Mouse (Mus musculus) cerebellum, adult 11-12 months (tissue): ENCODE results near the gene N4bp3.
"Not testable (repeated sequence)": the region's sequence is repeated elsewhere in the genome, so short reads cannot be mapped to it uniquely, and the experiment has no call there.

ENCODE experiments used
- DNase-seq: peaks from one replicate; pipeline ENCODE4 v3.0.0; 2022

The N4bp3 gene

DNA sequence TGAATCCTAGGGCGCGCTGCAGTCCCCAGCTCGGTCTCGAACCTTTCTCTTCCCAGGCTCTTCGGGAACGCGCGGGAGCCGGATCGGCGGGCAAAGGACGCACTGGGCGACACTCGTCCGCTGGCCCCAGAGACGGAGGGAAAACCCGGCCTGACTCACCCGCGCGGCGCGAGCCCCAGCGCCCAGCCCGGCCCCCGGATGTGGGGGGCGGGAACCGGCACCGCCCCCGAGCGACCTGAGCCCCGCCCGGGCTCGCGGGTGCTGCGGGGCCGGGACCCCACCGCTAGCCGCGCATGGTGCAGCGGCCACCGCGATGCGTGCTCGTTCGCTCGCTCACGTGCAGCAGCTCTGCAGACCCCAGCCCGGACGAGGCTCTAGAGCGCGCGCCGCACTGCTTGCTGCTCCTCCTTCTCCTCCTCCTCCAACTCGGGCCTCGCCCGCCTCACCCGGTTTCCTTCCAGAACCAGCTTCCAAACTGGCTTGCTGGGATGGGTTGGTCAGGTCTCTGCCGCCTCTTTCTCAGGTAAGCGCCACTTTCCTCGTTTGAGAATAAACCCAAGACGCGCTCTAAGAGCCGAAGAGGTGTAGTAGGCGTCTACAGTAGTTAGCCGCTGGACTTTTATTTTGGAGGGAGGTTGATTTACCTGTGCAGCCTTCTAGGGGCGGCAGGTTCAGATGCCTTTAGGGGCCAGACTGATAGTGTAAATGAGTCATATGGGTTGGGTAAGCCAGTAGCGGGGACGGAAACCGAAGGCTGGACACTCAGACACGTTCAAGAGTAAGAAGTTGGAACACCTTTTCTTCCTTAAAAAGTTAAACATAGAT lies at the start of gene N4bp3, which contains the start of gene D930048N14Rik:
Gene N4bp3, minus strand, starts transcription at position 152 of the 825 bp plus-strand sequence.
Gene D930048N14Rik, plus strand, starts transcription at position 264 of the 825 bp plus-strand sequence.
- DNase-seq: no peak

DNA sequence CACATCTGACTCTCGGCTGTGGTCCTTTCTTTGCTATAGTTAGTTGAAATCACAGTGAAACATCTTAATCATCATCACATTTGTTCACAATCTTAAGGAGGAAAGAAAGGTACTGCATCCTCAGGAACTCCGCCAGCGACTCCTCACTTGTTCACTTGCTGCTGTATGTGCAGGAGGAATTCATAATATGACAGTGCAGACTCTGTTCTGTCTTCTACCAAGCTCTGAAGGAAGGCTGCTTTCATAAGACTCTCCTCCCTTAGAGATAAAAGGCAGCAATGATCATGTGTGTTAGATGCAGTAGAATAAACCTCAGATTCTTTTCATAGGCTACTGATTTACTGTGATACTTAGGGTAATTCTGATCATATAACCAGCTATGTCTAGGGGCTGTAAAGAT lies 44.3 kb upstream of the N4bp3 start:
- no peak for DNase-seq

DNA sequence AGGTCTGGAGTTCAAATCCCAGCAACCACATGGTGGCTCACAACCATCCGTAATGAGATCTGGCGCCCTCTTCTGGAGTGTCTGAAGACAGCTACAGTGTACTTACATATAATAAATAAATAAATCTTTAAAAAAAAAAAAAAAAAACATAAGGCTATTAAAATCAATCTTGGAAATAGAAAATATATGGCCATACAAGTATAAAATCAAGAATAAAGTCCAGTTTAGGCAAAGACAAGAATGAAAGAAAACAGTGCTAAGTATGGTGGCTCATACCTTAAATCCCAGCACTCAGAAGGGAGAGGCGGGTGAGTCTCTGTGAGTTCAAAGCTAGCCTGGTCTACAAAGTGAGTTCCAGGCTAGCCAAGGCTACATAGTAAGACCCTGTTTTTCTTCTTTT lies 40.0 kb upstream of the N4bp3 start:
- DNase-seq: not testable (repeated sequence)

DNA sequence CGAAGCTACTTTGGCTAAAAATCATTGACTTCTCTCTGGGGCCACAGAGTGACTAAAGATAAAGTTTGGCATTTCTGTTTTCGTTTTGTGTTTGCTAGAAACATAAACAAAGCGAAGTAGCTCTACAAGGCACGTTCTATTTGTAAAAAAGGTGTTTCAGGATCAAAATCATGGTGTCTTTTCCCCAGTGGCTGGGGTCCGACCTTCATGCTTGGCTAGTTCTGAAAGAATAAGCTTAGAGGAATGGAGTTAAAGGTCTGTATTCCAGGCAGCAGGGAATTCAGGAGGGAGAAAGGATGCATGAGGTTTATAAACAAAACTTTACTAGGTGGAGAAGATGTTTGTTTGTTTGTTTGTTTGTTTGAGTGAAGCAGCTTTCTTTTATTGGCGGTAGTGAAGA lies 38.7 kb upstream of the N4bp3 start:
- DNase-seq: peak; percentile 18

DNA sequence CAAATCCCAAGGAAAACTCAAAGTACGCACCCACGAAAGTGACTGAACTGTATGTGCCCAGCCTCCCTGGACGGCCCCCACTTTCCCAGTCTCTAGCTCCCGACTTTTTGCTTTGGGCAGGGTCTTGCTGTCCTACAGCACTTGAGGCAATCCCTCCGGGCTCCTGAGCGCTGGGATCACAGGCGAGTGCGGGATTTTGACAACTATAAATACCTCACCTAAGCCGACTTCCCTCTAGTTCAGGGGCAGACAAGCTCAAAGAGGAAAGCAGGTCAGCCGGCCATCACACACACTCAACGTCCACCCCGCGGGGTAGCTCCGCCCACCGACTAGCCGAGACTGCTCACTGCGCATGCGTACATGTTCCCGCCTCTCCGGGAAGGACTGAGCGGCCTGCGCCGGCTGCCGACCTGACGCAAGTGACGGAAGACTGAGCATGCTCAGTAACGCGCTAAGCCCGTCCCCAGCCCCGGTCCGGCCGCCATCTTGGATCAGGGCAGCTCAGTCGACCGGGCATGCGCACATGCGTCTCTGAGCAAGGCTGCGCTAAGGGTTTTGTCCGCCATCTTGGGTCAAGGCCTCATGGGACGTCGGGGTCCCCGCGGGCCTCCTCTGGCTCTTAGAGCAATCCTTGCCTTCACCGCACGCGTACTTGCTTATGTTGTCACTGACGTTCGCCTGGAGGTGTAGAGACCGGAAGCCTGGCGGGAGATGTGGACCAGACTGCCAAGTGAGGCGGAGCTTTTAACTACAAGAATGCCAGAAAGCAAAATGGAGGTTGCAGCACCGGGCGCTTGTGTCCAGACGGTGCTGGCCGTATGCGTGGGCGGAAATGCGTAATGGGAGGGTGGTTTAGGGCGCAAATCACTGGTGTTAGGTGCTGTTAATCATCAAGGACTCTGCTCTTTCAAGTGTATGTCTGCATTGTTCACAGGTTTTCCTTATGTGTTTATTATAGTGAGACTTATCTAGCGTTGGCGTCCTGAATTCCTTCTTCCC lies 38.0 kb upstream of the N4bp3 start, which contains the start of gene 0610009B22Rik:
Gene 0610009B22Rik, minus strand, starts transcription at position 545 of the 999 bp plus-strand sequence.
- DNase-seq: peak; percentile 100

DNA sequence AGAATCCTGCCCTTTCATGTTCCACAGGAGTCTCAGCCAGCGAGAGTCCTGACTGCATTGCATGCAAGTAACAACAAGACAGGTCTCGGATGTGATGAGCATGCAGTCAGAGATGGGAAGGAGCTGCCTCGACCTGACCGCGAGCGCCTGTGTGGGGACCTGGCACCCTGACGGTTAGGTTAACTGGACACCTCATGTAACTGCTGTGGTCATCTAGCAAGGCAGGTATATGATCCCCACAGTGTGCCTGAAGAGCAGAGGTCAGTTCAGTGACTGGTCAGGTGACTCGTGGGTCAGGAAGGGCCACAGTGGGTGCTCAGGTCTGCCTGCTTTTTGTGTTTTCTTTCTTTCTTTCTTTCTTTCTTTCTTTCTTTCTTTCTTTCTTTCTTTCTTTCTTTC lies 31.3 kb upstream of the N4bp3 start:
- DNase-seq: no peak

DNA sequence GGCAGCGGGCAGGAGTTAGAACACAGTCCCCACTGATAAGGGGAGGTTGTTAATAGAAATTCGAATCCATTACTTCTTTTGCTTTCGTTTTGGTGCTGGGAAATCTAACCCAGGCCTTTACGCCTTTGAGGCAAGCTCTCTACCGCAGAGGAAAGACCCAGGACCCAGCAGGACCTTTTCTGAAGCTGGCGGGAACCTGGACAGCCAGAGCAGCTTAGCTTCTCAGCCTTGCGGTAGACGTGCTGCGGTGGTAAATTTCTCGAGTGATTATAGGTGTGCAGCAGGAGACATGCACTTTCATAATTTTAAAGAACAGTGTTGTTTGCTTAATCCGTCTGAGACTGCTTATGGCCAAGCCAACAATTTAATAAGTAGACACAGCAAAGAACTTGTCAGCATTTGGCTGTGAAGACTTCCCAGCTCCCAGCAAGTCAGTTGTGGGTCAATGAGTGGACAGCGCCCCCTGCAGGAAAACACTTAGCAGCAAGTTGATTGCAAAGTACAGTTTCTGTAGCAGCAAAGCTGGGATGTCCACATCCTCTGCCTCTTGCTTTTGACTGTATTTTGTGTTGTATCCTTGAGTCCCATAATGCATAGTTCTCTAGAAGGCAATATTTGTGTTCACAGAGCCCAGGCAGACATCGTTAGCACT lies 30.8 kb upstream of the N4bp3 start:
- peak; percentile 76 for DNase-seq

DNA sequence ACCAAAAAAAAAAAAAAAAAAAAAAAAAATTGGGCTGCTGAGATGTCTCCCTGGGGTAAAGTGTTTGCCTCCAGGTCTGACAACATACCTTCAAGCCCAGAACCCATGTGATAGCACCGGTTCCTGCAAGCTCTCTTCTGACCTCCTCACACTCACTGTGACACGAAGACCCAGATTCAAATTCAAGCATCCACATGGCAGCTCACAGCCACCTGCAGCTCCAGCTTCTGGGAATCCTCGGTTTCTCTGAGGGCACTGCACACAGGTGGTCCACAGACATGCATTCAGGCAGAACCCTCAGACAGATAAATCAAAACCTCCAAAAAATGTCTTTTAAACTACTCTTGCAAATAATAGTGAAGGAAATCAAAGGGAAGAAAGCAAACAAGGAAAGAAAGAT lies 28.8 kb upstream of the N4bp3 start:
- DNase-seq: no peak

DNA sequence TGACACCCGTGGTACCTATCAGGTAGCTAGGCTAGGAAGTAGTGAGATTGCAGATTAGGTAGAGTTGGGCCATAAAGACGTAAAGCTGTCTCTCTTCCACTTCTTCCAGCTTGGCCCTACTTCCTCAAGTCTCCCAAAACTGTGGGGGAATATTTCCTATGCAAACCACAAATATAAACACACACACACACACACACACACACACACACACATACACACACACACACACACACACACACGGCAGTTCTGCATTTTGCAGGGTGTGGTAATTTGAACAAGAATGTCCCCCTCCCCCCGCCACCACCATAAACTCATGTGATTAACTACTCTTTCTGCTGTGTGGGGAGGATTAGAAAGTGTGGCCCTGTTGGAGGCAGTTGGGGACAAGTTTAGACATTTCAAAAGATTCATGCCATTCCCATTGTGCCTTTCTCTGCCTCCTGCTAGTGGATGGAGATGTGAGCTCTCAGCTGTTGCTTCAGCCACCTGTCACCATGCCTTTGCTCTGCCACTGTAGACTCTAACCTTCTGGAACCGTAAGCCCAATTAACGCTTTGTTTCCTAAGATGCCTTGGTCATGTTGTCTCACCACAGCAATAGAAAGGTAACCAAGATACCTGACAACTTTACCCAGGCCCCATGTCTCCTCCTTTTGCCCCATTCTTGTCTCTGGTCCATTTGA lies 27.2 kb upstream of the N4bp3 start:
- DNase-seq: no peak

DNA sequence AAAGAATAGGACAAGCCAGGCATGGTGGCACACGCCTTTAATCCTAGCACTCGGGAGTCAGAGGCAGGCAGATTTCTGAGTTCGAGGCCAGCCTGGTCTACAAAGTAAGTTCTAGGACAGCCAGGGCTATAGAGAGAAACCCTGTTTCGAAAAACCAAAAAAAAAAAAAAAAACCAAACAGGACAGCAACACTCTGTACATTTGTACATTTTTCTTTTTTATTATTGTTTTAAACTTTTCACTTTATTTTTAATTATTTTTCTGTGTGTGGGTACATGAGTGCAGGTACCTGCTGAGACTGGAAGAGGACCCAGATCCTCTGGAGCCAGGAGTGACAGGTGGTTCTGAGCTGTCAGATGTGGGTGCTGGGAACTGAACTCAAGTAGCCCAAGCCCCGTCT lies 24.7 kb upstream of the N4bp3 start:
- no peak for DNase-seq

DNA sequence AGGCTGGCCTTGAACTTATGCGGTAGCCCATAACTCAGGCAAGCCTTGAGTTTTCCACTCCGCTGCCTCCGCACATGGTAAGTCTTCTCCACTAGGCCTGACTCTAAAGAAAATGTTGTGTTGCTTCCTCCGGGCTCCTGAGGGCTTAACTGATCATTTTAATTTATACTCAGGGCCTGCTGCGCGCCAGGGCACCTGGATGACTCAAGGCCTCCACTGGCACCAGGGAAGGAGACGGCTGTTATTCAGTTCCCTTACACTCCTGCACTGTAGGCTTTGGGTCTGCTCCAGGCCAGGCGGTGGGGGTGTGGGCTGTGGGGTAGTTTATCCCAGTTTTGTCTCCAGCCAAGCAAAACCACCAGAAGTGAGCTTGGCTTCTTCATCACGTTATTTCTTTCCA lies 22.6 kb upstream of the N4bp3 start:
- no peak for DNase-seq

DNA sequence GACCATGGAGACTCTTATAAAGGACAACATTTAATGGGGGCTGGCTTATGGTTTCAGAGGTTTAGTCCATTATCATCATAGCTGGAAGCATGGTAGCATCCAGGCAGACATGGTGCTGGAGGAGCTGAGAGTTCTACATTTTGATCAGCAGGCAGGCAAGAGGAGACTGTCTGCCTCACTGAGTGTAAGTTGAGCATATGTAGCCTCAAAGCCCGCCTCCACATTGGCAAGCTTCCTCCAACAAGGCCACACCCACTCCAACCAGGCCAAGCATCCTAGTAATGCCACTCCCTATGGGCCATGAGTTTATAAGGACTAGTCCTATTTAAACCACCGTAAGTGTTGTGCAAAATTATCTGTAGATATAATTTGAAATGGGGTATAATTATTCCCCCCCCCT lies 20.7 kb upstream of the N4bp3 start:
- no peak for DNase-seq

DNA sequence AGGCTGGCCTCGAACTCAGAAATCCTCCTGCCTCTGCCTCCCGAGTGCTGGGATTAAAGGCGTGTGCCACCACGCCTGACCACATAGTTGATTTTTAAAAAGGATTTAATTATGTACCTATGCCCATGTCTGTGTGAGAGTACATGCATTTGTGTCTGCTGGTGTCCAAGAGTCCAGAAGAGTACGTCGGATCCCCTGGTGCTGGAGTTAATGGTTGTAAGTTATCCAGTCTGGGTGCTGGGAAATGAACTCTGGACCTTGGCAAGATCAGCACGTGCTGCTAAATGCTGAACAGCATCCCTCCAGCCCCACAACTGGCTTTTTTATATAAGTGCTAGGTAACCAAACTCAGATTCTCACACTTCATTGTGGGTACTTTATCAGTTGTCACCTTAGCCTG lies 20.2 kb upstream of the N4bp3 start:
- DNase-seq: no peak

DNA sequence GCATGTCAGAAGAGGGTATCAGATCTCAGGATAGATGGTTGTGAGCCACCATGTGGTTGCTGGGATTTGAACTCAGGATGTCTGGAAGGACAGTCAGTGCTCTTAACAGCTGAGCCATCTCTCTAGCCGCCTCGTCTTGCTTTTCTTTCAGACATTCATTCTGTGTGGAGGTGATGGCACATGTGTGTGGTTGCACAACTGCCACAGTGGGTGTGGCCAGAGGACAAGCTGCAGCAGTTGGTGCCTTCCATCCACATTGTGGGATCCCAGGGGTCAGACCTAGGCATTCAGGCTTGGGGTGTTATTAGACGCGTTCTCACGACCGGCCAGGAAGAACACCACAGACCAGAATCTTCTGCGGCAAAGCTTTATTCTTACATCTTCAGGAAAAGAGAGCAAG lies 14.1 kb upstream of the N4bp3 start:
- DNase-seq: not testable (repeated sequence)

DNA sequence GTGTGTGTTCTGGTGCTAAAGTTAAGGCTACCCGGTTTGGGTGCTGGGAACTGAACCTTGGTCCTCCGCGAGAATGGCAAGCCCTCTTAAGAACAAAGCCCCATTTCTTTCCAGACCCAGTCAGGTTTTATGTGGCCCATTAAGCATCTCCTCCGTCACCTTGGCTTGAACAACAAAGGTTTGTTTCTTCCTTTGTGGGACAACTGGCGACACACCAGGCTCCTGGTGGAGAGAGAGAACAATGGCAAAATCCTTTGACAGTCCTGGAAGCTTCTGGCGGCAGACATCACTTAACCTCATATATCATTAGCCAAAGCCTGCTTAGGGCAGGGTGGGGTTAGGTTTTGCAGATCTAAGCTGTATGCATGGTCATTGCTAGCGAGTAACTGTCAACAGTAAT lies 12.0 kb upstream of the N4bp3 start:
- no peak for DNase-seq

DNA sequence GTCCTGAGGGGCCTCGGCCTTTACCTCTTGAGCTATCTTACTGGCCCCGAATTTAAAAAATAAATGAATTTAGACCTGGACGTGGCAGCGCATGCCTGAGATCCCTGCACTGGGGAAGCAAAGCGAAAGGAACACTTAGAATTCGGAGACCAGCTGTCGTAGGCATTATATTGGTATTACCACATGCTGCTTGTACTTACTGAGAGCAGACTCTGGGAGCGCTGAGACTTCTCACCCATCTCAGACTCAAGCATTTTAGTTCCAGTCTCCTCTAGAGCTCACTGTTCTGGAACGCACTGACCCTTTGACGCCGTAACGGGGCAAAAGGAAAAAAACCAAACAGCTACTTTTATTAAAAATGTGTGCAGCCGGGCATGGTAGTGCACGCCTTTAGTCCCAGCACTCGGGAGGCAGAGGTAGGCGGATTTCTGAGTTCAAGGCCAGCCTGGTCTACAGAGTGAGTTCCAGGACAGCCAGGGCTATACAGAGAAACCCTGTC lies 11.3 kb upstream of the N4bp3 start:
- no peak for DNase-seq

DNA sequence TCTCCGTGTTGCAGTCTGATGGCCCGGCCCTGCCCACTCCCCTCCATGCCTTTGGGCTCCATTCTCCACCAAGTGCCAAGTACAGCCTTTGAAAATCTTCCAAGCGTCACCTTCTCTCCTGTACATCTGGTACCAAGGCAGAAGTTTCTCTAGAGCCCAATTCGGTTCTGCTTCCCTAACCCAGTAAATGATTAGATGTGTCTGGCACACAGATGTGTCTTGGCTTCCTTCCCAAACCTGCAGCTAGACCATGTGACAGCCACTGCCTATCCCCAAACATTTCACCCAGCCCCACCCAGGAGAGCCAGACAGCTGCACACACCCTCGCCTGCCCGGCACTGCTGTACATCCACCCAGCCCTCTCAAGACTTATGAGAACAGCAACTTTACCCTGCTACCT lies 8.1 kb upstream of the N4bp3 start:
- no peak for DNase-seq

DNA sequence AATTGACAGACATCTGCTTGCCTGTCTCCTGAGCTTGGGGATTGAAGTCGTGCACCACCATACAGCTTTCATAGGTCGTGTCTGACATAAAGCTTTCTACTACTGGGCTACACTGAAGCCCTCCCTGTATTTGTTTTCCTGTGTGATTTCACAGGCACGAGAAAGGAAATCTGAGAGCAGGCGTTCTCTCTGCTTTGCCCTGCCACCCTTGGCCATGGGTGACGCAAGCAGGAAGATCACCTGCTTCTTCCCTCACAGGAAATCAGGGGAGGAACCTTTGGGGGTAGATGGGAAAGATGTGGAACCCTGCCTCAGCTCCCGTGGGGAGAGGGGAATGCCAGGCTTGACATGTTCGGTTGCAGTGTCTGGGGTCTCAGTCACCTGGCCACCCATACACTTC lies 7.6 kb upstream of the N4bp3 start:
- no peak for DNase-seq

DNA sequence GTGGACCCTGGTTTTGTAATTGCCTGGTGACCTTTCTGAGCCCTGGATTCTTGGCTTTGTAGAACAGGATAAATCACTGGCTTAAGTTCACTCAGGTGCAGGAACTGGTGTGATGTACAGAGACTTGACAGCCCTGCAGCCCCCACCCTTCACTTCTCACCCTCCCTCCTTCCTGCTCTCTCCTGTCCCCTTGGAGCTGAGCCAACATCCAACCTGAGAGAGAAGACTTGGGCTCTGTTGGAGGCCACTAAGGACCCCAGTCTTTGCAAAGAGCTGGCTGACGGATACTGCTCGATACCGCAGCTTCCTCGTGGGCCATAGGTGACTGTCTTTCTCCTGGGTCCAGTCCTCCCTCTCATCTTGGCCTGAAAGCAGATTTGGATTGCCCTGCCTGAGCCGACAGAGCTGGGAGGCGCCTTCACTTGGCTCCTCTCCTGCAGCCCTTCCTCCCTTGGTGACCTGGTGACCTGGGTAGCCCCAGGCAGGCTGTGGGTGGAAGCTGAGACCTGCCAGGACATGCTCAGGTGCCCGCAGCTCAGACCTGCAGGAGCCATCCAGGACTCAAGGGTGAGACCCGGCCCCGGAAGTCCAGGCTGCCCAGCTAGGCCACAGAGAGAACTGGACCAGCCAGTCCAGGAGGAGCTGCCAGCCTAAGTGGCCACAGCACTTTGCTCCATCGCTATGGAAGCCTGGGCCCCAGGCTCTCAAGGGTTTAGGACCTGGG lies 6.3 kb upstream of the N4bp3 start:
- DNase-seq: no peak

DNA sequence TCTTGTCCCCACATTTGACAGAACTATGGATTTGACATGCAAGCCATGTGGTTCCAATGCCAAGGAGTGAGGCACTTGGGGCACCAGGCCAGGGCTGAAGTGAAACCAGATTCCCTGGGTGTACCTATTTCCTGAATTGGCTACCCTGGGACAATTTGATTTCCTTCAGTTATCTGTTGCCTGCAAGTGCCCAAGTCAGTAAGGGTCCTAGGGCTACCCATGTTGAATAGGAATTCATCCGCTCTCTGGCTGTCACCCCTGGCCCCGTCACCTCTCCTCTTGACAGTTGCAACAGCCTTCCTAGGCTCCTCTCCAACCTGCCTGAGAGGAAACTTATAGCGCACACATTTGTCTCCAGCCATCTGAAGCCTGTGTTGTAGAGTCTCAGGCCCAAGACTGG lies 4.2 kb upstream of the N4bp3 start:
- no peak for DNase-seq

DNA sequence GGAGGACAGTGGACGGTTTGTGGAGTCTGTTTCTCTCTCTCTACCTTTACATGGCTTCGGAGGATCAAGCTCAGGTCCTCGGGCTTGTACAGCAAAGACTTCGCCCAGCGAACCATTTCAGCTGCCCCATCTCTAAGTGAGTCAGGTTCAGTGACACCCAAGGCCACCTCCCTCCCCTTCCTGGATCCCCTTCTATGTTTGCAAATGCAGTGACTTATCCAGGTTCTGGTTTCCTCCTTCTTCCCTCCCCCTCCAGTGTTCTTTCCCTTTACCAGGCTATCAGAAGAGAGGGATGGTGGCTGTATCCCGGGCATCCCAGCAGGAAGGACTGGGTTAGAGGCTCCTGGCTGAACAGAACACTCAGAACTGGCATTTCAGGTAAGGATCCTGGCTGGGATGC lies 3.1 kb upstream of the N4bp3 start:
- no peak for DNase-seq
